ENCODE assay signal across 25 mouse cellular contexts in genomic region chr7:138431456-138431855, GRCm38 (mm10). TPM values are rescaled to one million over a fixed set of nuclear protein-coding genes. Genes with fewer than 3 reads are reported as not detected.
DNase-seq lines count a peak whose midpoint lies in the region; ATAC-seq and TF ChIP-seq lines count a peak whose summit lies in the region.
"Had no signal": no experiment of that assay in that cellular context is flagged by ENCODE, and none has a peak within 500 bp of the region (broad histone marks: within the 10 kb centered on the region; RNA-seq: fewer than 3 reads in every experiment).

No protein-coding gene starts in this region.

- TF ChIP-seq CTCF in hindbrain, postnatal 0 days (IDR thresholded peaks at IDR 0.05; ENCODE audit: low read depth) = no peak
- TF ChIP-seq CTCF in brain, embryonic 14.5 days (IDR thresholded peaks at IDR 0.05; ENCODE audit: borderline replicate concordance, extremely low read depth, insufficient read depth, insufficient read length) = no peak

- no peak overlapping the region for H3K4me2 ChIP-seq in hindbrain, postnatal 0 days (ENCODE audit: low read depth, low read length)
- H3K4me2 ChIP-seq in hindbrain, embryonic 12.5 days (replicated peaks) = no peak overlapping the region
- H3K4me2 ChIP-seq: embryonic facial prominence, embryonic 15.5 days; heart, embryonic 11.5 days; heart, embryonic 15.5 days had no signal

- H3K36me3 ChIP-seq in hindbrain, postnatal 0 days (ENCODE audit: insufficient read depth, low read length) = no peaks in the 10 kb centered on the region
- H3K36me3 ChIP-seq in hindbrain, embryonic 12.5 days = no peaks in the 10 kb centered on the region
- H3K36me3 ChIP-seq: embryonic facial prominence, embryonic 15.5 days; forebrain, embryonic 10.5 days; heart, embryonic 15.5 days had no signal

- H3K9me3 ChIP-seq in hindbrain, postnatal 0 days (ENCODE audit: low read length) = no peaks in the 10 kb centered on the region
- no peaks in the 10 kb centered on the region for H3K9me3 ChIP-seq in hindbrain, embryonic 12.5 days (replicated peaks)
- H3K9me3 ChIP-seq: embryonic facial prominence, embryonic 15.5 days; forebrain, embryonic 10.5 days; heart, embryonic 15.5 days had no signal

- H3K27ac ChIP-seq in hindbrain, postnatal 0 days = no peak overlapping the region
- H3K27ac ChIP-seq in hindbrain, embryonic 12.5 days = no peak overlapping the region
- H3K27ac ChIP-seq: embryonic facial prominence, embryonic 15.5 days; forebrain, embryonic 10.5 days; heart, adult 2 months; heart, embryonic 15.5 days had no signal

- H3K4me3 ChIP-seq in hindbrain, postnatal 0 days (ENCODE audit: low read length) = no peak overlapping the region
- H3K4me3 ChIP-seq in hindbrain, embryonic 12.5 days = no peak overlapping the region
- H3K4me3 ChIP-seq: embryonic facial prominence, embryonic 15.5 days; erythroblast, embryonic 14.5 days; forebrain, embryonic 10.5 days; heart, adult 2 months; heart, embryonic 15.5 days had no signal

- peak; percentile 6 for DNase-seq in embryo, embryonic 10.5 days (ENCODE audit: low spot score)
- no peak for DNase-seq in embryo, embryonic 9.5 days (ENCODE audit: extremely low spot score)
- DNase-seq in hindbrain, postnatal 0 days (ENCODE audit: low spot score) = peak; percentile 25
- peak; percentile 22 for DNase-seq in Muller cell, postnatal 12 days (ENCODE audit: inconsistent ontology term)
- peak; percentile 47 for DNase-seq in brain, embryonic 14.5 days (ENCODE audit: low read depth)
- no peak for DNase-seq in frontal cortex, postnatal 36 days (ENCODE audit: low spot score in 2 of 2)
- DNase-seq: adrenal gland, adult 8-10 months; adrenal gland, postnatal 36 days; cerebellum, adult 11-12 months; cerebellum, adult 9-10 months; gastrocnemius, postnatal 14 days; heart, adult 2 months; heart, postnatal 14 days; kidney, adult 8-10 months had no signal

- ATAC-seq in hindbrain, postnatal 0 days = no peak
- no peak for ATAC-seq in hindbrain, embryonic 12.5 days (ENCODE audit: low FRiP score)
- ATAC-seq: forebrain, embryonic 16.5 days; intestine, embryonic 16.5 days had no signal

- H3K27me3 ChIP-seq in hindbrain, postnatal 0 days (ENCODE audit: insufficient read depth, low read length) = no peaks in the 10 kb centered on the region
- peaks cover 4% of the 10 kb centered on the region; the same call in 1 of the 2 replicates for H3K27me3 ChIP-seq in hindbrain, embryonic 12.5 days
- H3K27me3 ChIP-seq: embryonic facial prominence, embryonic 15.5 days; heart, embryonic 15.5 days had no signal

- no peak for TF ChIP-seq POLR2A in brain, embryonic 14.5 days (IDR thresholded peaks at IDR 0.05; ENCODE audit: borderline replicate concordance, extremely low read depth, insufficient read depth, insufficient read length, poor library complexity, severe bottlenecking)

- no peaks in the 10 kb centered on the region for H3K4me1 ChIP-seq in hindbrain, postnatal 0 days (ENCODE audit: insufficient read depth, low read length)
- peaks cover 2% of the 10 kb centered on the region; the same call in 1 of the 2 replicates for H3K4me1 ChIP-seq in hindbrain, embryonic 12.5 days
- H3K4me1 ChIP-seq: embryonic facial prominence, embryonic 15.5 days; heart, embryonic 15.5 days had no signal

- H3K9ac ChIP-seq in hindbrain, postnatal 0 days (replicated peaks; ENCODE audit: low read length) = no peak overlapping the region
- no peak overlapping the region for H3K9ac ChIP-seq in hindbrain, embryonic 12.5 days
- H3K9ac ChIP-seq: embryonic facial prominence, embryonic 15.5 days; heart, embryonic 15.5 days had no signal

RNA-seq across cellular contexts. Expression of gene Tcerg1l, which starts 33.9 kb away (rescaled TPM):
- 28.5 and 33.9 TPM in 2 replicates for total RNA-seq in hindbrain, postnatal 0 days (2014; rRNA removed)
- polyA plus RNA-seq in hindbrain, postnatal 0 days (2015; fragmentation: Nextera tagmentation; extraction: Ambion mirVana) = 22.7 and 25.4 TPM in 2 replicates
- 5.8 and 10.6 TPM in 2 replicates for polyA plus RNA-seq in hindbrain, embryonic 12.5 days (2016; fragmentation: Nextera tagmentation; extraction: Ambion mirVana)
- 13.1 and 23.8 TPM in 2 replicates for polyA plus RNA-seq in brain, embryonic 14.5 days (2012; rRNA removed)
- total RNA-seq: common myeloid progenitor, adult 5-6 weeks; gastrocnemius, adult 18-20 months; gastrocnemius, postnatal 14 days; heart, adult 2 months; heart, postnatal 14 days; hematopoietic stem cell, adult 5-6 weeks had no signal
- polyA plus RNA-seq: erythroblast, embryonic 14.5 days; heart, adult 2 months had no signal

Comparison
In these comparisons a context has a peak if more than half of its experiments do, and no peak if none do; other contexts are left out.
1. DNase-seq: peak in embryo, embryonic 10.5 days (single experiment), hindbrain, postnatal 0 days (single experiment), Muller cell, postnatal 12 days (single experiment) and brain, embryonic 14.5 days (single experiment); none in embryo, embryonic 9.5 days (single experiment) and frontal cortex, postnatal 36 days (0 of 2).